Mouse (Mus musculus) E14TG2a.4 (cell line): ENCODE results near the gene Mctp2.

Experiments used
- CTCF ChIP-seq: conservative IDR thresholded peaks from 2 replicates; pipeline ENCODE4 v1.5.1; 2014; ENCODE audit warnings: low read length
- NANOG ChIP-seq: IDR thresholded peaks from 2 replicates; pipeline ENCODE4 v1.6.1; 2014; ENCODE audit warnings: borderline replicate concordance, low read length, mixed read lengths
- POU5F1 ChIP-seq: IDR thresholded peaks from 2 replicates; pipeline ENCODE4 v1.6.1; 2014; ENCODE audit warnings: low read length, borderline replicate concordance

DNA sequence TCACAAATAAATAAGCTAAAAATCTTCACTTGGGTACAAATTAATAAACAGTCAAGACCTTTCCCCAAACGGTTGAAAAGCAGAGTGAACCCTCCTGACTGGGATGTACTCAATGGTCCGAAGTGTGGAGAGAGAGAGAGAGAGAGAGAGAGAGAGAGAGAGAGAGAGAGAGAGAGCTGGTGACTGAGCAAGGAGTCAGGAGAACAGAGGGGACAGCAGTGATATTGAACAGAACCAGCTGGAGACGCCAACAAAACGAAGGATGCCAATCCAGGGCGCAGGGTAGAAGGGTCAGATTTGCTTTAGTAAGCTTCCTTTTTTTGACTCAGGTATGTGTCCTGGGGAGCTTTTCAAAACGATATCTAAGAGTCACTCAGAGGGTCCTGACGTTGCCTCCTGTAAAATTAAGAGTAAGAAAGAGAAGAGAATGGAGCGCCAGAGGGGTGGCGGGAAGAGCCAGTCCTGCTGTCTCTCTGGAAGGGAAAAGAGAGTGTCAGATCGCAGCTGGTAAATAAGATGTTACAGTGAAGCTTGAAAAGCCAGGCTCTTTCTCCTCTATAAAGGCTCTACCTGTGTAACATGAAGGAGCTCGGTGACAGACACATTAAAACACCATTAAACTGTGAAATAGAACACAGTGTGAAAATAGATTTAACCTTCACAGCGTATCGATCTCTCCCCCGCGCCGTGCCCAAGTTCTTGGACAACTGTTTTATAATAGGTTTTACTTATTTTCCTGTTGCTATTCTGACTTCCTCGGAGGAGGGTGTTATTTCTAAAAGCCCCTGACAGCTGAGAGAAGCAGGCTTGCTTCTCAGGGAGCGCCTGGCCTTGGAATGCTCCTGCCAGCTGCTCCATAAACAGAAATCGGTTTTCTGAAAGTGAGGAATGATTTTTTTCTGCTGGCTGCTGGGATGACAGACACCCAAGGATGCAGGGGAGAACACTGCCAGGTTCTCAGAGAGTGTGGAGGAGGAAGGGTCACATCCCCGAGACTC, 258.5 kb downstream of the Mctp2 start:
- TF ChIP-seq CTCF (no peak), POU5F1 (no peak), NANOG (no peak)
